Mouse (Mus musculus): ENCODE data around the gene Rhob. TPM values are rescaled to one million over a fixed set of nuclear protein-coding genes. Genes with fewer than 3 reads are reported as not detected.

Gene Rhob
- total RNA-seq, 2 experiments from 2014 or later = 50.7 to 56.4 TPM

- DNase-seq = no peak
- intact Hi-C loops (cut with DNase I) = loop anchor here (10.0 kb wide), 1 partner anchor 295 kb away; no protein-coding TSS in a partner anchor
Observed at GRCm38 (mm10) chr12:8509693-8510092, 9.9 kb upstream of the Rhob start.

DNA sequence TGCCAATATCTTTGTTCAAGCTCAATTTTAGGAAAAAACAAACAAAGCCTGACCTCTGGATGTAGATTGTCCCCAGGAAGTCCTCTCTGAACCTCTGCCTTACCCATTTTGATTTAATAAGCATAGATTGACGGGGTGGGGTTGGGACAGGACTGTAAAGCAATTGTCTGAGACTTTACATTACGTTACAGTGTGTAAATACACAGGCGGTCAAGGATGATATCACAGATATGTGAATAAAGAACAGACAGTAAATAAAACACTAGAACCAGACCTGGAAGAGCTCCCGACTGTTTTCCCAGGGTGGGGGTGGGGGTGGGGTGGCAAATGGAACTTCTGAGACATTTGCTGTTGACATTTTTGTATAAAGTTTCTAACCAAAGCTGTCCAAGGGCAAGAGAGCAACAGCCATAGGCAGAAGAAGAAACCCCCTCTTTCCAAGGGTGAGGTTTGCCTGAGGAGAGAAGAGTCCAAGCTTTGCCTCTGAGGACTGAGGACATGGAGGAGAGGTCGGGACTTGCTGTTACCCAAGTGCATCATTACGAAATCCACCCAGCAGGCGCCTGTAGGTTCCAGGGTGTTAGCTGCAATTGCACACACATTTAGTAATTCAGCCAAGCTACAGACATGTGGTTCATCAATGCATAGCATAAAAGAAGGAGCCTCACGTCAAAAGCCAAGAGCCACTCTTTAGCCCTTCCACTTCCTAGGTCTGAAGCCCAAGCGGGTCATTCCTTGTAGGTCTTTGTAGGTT is 7.3 kb upstream of the Rhob start:
- DNase-seq = no peak
- intact Hi-C loops (cut with DNase I) = loop anchor here (10.0 kb wide), 1 partner anchor 292 kb away; no protein-coding TSS in a partner anchor

- intact Hi-C loops (cut with DNase I) = loop anchor here (10.0 kb wide), 1 partner anchor 289 kb away; no protein-coding TSS in a partner anchor
- no peak for DNase-seq
Observed at GRCm38 (mm10) chr12:8504131-8504530, 4.3 kb upstream of the Rhob start.

GRCm38 (mm10) chr12:8502546-8502945 is 2.7 kb upstream of the Rhob start:
- DNase-seq = peak in 1 of 2 experiments; percentile 41
- intact Hi-C loops (cut with DNase I) = loop anchor here (10.0 kb wide), 1 partner anchor 288 kb away; no protein-coding TSS in a partner anchor

GRCm38 (mm10) chr12:8501571-8502305 is 1.9 kb upstream of the Rhob start:
- intact Hi-C loops (cut with DNase I) = loop anchor here (1.0 to 10.0 kb wide), 2 partner anchors 174 to 287 kb away; no protein-coding TSS in a partner anchor
- DNase-seq = no peak

DNA sequence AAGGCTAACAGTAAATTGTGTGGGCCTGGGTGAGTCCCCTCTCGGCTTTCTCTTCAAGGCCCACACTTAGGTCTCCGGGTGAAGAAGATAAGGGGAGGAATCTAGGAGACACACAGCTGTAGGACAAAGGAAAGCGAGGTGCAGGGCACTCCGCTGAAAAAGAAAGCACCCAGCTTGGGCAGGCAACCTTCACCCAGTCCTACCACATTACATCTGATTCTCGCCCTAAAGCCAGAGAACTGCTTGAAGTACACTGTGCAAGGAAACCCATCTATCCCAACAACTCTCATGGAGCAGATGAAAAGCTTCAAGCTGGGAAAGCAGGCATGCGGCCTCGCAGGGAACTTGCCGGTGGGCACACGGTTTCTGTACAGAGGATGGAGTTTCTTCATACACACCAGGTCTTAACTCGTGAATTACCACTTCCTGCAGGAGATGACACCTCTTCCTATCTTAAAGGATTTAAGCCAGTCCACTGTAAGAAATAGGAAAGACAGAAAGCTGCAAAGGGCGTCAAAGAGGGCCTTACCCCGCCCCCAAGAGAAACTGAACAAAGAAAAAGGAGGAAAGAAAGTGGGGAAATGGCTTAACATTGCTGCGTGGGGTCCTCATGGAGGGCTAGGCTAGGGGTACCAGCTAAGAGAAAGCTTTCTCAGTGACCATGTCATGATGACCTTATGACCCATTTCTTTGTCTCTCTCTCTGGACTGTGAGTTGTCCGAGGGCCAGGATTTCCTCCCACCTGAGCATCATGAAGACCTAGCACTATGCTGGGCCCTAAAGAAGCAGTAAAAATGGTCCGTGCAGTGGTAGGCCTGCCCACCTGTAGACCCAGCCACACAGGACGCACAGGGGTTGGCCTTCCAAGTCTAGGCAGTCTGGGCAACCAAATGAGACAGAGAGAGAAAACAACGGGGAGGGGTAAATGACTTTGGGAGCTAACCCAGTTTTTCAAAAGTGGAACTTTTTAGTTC is 1.1 kb upstream of the Rhob start:
- intact Hi-C loops (cut with DNase I) = loop anchor here (1.0 to 10.0 kb wide), 2 partner anchors 174 to 286 kb away; no protein-coding TSS in a partner anchor

GRCm38 (mm10) chr12:8499001-8499870 is 573 bp downstream of the Rhob start:
- intact Hi-C loops (cut with DNase I) = loop anchor here (5.0 kb wide), 1 partner anchor 112 kb away; no protein-coding TSS in a partner anchor
- DNase-seq = peak; percentile 33 to 75

More for the DNA sequence above, 1.1 kb upstream of the Rhob start:
- DNase-seq = no peak

DNA sequence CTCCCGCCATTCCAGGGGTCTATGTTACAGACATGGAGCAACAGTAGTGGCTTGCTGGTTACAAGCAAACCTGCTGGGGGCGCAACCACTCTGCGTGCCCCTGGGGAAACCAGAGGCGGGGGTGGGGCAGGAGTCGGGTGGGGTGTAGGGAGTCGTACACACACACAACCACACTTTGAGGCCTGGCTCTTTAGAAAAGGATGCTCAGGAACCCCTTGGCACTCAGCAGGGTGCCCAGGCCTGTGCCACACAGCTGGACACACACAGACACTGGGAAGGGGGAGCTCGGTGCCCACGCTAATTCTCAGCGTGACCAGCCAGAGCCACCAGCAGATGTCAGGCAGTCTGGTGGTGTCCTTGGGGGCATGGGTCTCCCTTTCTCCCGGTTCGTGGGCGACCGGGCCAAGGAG is 1.2 kb downstream of the Rhob start:
- no peak for DNase-seq
- intact Hi-C loops (cut with DNase I) = loop anchor here (5.0 kb wide), 1 partner anchor 111 kb away; no protein-coding TSS in a partner anchor

DNA sequence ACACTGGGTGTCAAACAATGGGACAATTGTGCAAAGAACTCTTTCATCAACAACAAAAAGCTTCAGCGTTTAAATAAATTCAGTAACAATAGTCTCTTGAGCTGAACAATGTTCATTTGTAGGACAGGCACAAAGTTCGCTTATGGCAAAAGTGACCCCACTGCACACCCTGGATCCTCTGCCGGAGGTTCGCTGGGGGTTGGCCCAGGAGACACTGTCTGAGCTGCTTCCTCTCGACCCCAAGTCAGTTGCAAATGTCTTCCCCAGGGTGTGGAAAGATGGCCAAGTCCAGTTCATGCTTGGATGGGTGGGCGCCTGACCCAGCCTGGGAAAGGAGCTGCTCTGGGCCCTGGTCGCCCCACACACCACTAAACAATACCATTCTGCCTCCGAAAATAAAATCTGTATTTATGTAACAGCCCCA is 1.6 kb downstream of the Rhob start:
- intact Hi-C loops (cut with DNase I) = loop anchor here (5.0 kb wide), 1 partner anchor 111 kb away; no protein-coding TSS in a partner anchor
- DNase-seq = no peak

- DNase-seq = no peak
- intact Hi-C loops (cut with DNase I) = loop anchor here (2.0 to 5.0 kb wide), 2 partner anchors 51 to 110 kb away; no protein-coding TSS in a partner anchor
Observed at GRCm38 (mm10) chr12:8497314-8497706, 2.5 kb downstream of the Rhob start.

GRCm38 (mm10) chr12:8496679-8497313 is 3.0 kb downstream of the Rhob start:
- DNase-seq = no peak
- intact Hi-C loops (cut with DNase I) = loop anchor here (2.0 to 5.0 kb wide), 2 partner anchors 50 to 109 kb away; no protein-coding TSS in a partner anchor

- DNase-seq = peak; percentile 39 to 56
- intact Hi-C loops (cut with DNase I) = loop anchor here (2.0 to 5.0 kb wide), 2 partner anchors 49 to 109 kb away; no protein-coding TSS in a partner anchor
Observed at GRCm38 (mm10) chr12:8495881-8496678, 3.7 kb downstream of the Rhob start.

DNA sequence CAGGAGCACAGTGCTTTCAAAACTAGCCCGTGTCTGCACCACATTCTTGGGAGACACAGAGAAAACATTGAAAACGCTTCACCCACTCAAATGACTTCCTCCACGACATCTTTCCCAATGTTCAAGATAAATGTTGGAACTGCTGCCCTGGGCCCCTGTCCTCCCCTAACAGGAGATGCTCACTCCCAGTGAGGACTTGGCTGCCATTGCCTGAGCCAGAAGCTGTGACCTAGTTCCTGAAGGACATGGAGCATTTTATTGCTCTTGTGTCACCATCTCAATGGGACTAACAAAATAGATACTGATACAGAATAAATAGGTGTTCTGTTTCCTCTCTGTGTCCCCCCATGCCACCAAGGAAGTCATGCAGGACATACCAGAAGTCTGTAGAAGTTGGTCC is 5.1 kb downstream of the Rhob start:
- no peak for DNase-seq
- intact Hi-C loops (cut with DNase I) = loop anchor here (5.0 kb wide), 1 partner anchor 107 kb away; no protein-coding TSS in a partner anchor

GRCm38 (mm10) chr12:8493386-8493785 is 6.4 kb downstream of the Rhob start:
- intact Hi-C loops (cut with DNase I) = no loop called here
- no peak for DNase-seq

GRCm38 (mm10) chr12:8489098-8489497 is 10.7 kb downstream of the Rhob start:
- DNase-seq = no peak
- intact Hi-C loops (cut with DNase I) = loop anchor here (5.0 kb wide), 1 partner anchor 37 kb away; no protein-coding TSS in a partner anchor

- intact Hi-C loops (cut with DNase I) = loop anchor here (5.0 kb wide), 1 partner anchor 36 kb away; no protein-coding TSS in a partner anchor
- no peak for DNase-seq
Observed at GRCm38 (mm10) chr12:8488652-8488980, 11.2 kb downstream of the Rhob start.

Data from gastrocnemius, postnatal 36 days (tissue).